Mouse (Mus musculus): ENCODE measurements around the gene Kif2c. TPM values are rescaled to one million over a fixed set of nuclear protein-coding genes. Genes with fewer than 3 reads are reported as not detected.

Kif2c gene
- polyA plus RNA-seq, 1 experiment from 2014 or later = 108 TPM

GRCm38 (mm10) chr4:117149291-117150211 lies 32.9 kb downstream of the Kif2c start:
- H3K4me3 ChIP-seq (replicated peaks) = no peak overlapping the region
- WGBS = 74% methylated on average over 6 of the region's 6 CpGs
- peaks cover 9% of the 10 kb centered on the region; the same call in 1 of the 2 replicates for H3K4me1 ChIP-seq (replicated peaks)
- H3K9me3 ChIP-seq = no peaks in the 10 kb centered on the region
- H3K36me3 ChIP-seq = peaks cover 58% of the 10 kb centered on the region
- no peaks in the 10 kb centered on the region for H3K27me3 ChIP-seq
- H3K27ac ChIP-seq = peak overlapping the region; percentile 29; the same call in 1 of the 2 replicates
- H3K4me2 ChIP-seq = no peak overlapping the region
- no peak overlapping the region for H3K9ac ChIP-seq (replicated peaks)
- no peak for ATAC-seq (ENCODE audit: insufficient number of reproducible peaks, insufficient read depth, low FRiP score, low TSS enrichment, low read depth)

- Histone ChIP-seq H3K4me3 (replicated peaks) (no peak overlapping the region), H3K4me1 (replicated peaks) (peaks cover 3% of the 10 kb centered on the region; the same call in 1 of the 2 replicates), H3K9me3 (no peaks in the 10 kb centered on the region), H3K36me3 (peaks cover 51% of the 10 kb centered on the region), H3K27me3 (no peaks in the 10 kb centered on the region), H3K9ac (replicated peaks) (no peak overlapping the region), H3K4me2 (no peak overlapping the region), H3K27ac (peak overlapping the region; percentile 29)
- WGBS = 69% methylated on average over 24 of the region's 24 CpGs
- no peak for ATAC-seq (ENCODE audit: insufficient number of reproducible peaks, insufficient read depth, low FRiP score, low TSS enrichment, low read depth)
These were observed 33.6 kb downstream of the Kif2c start for GRCm38 (mm10) chr4:117148815-117149214.

- 84% methylated on average over 18 of the region's 18 CpGs for WGBS
- Histone ChIP-seq H3K27me3 (no peaks in the 10 kb centered on the region), H3K4me2 (no peak overlapping the region), H3K36me3 (peaks cover 44% of the 10 kb centered on the region), H3K4me1 (replicated peaks) (no peaks in the 10 kb centered on the region; the same call in 1 of the 2 replicates), H3K27ac (peak overlapping the region; percentile 29; the same call in 1 of the 2 replicates), H3K4me3 (replicated peaks) (no peak overlapping the region), H3K9me3 (no peaks in the 10 kb centered on the region), H3K9ac (replicated peaks) (0 out of 2 replicates have a peak overlapping the region, but pooled peaks have one; percentile 4)
- no peak for ATAC-seq (ENCODE audit: insufficient number of reproducible peaks, insufficient read depth, low FRiP score, low TSS enrichment, low read depth)
These were observed 34.3 kb downstream of the Kif2c start for GRCm38 (mm10) chr4:117148047-117148713.

- Histone ChIP-seq H3K9ac (replicated peaks) (no peak overlapping the region), H3K4me3 (replicated peaks) (no peak overlapping the region), H3K36me3 (peaks cover 26% of the 10 kb centered on the region), H3K27me3 (0 out of 2 replicates have a peak, but pooled peaks cover 4% of the 10 kb centered on the region), H3K9me3 (no peaks in the 10 kb centered on the region), H3K4me2 (no peak overlapping the region), H3K4me1 (replicated peaks) (no peaks in the 10 kb centered on the region), H3K27ac (no peak overlapping the region)
- 27% methylated on average over 15 of the region's 15 CpGs for WGBS
- no peak for ATAC-seq (ENCODE audit: insufficient number of reproducible peaks, insufficient read depth, low FRiP score, low TSS enrichment, low read depth)
These were observed 36.3 kb downstream of the Kif2c start for GRCm38 (mm10) chr4:117146176-117146575.

- Histone ChIP-seq H3K9me3 (no peaks in the 10 kb centered on the region), H3K27me3 (0 out of 2 replicates have a peak, but pooled peaks cover 4% of the 10 kb centered on the region), H3K9ac (replicated peaks) (no peak overlapping the region), H3K27ac (no peak overlapping the region), H3K4me2 (no peak overlapping the region), H3K4me3 (replicated peaks) (no peak overlapping the region), H3K4me1 (replicated peaks) (no peaks in the 10 kb centered on the region), H3K36me3 (peaks cover 17% of the 10 kb centered on the region)
- 92% methylated on average over 13 of the region's 13 CpGs for WGBS
- ATAC-seq (ENCODE audit: insufficient number of reproducible peaks, insufficient read depth, low FRiP score, low TSS enrichment, low read depth) = no peak
These were observed 37.2 kb downstream of the Kif2c start for GRCm38 (mm10) chr4:117145248-117145647.

- H3K9me3 ChIP-seq = no peaks in the 10 kb centered on the region
- H3K36me3 ChIP-seq = no peaks in the 10 kb centered on the region
- 59% methylated on average over 7 of the region's 7 CpGs for WGBS
- no peak overlapping the region for H3K27ac ChIP-seq
- H3K4me2 ChIP-seq = no peak overlapping the region
- 0 out of 2 replicates have a peak, but pooled peaks cover 4% of the 10 kb centered on the region for H3K27me3 ChIP-seq
- no peak for ATAC-seq (ENCODE audit: insufficient number of reproducible peaks, insufficient read depth, low FRiP score, low TSS enrichment, low read depth)
- H3K4me3 ChIP-seq (replicated peaks) = no peak overlapping the region
- H3K9ac ChIP-seq (replicated peaks) = no peak overlapping the region
- no peaks in the 10 kb centered on the region for H3K4me1 ChIP-seq (replicated peaks)
These were observed 39.4 kb downstream of the Kif2c start for GRCm38 (mm10) chr4:117143023-117143422.

- H3K4me1 ChIP-seq (replicated peaks) = no peaks in the 10 kb centered on the region
- no peaks in the 10 kb centered on the region for H3K9me3 ChIP-seq
- H3K36me3 ChIP-seq = no peaks in the 10 kb centered on the region
- no peak for ATAC-seq (ENCODE audit: insufficient number of reproducible peaks, insufficient read depth, low FRiP score, low TSS enrichment, low read depth)
- no peak overlapping the region for H3K9ac ChIP-seq (replicated peaks)
- H3K27ac ChIP-seq = no peak overlapping the region
- no peak overlapping the region for H3K4me2 ChIP-seq
- H3K4me3 ChIP-seq (replicated peaks) = no peak overlapping the region
- WGBS = 39% methylated on average over 4 of the region's 4 CpGs
- 0 out of 2 replicates have a peak, but pooled peaks cover 11% of the 10 kb centered on the region for H3K27me3 ChIP-seq
These were observed 41.8 kb downstream of the Kif2c start for GRCm38 (mm10) chr4:117140613-117141012.

GRCm38 (mm10) chr4:117139217-117139612 lies 43.2 kb downstream of the Kif2c start:
- no peak overlapping the region for H3K27ac ChIP-seq
- H3K9me3 ChIP-seq = no peaks in the 10 kb centered on the region
- WGBS = 3% methylated on average over 2 of the region's 2 CpGs
- H3K4me1 ChIP-seq (replicated peaks) = peaks cover 4% of the 10 kb centered on the region; the same call in 1 of the 2 replicates
- no peaks in the 10 kb centered on the region for H3K36me3 ChIP-seq
- no peak overlapping the region for H3K9ac ChIP-seq (replicated peaks)
- no peak overlapping the region for H3K4me2 ChIP-seq
- ATAC-seq (ENCODE audit: insufficient number of reproducible peaks, insufficient read depth, low FRiP score, low TSS enrichment, low read depth) = no peak
- no peak overlapping the region for H3K4me3 ChIP-seq (replicated peaks)
- 0 out of 2 replicates have a peak, but pooled peaks cover 12% of the 10 kb centered on the region for H3K27me3 ChIP-seq

- no peak overlapping the region for H3K4me3 ChIP-seq (replicated peaks)
- 68% methylated on average over 16 of the region's 17 CpGs for WGBS
These were observed 43.9 kb downstream of the Kif2c start for GRCm38 (mm10) chr4:117138295-117139216.

GRCm38 (mm10) chr4:117136034-117136433 lies 46.4 kb downstream of the Kif2c start:
- Histone ChIP-seq H3K4me2 (no peak overlapping the region), H3K27me3 (peaks cover 35% of the 10 kb centered on the region), H3K4me3 (replicated peaks) (no peak overlapping the region), H3K36me3 (no peaks in the 10 kb centered on the region), H3K27ac (no peak overlapping the region), H3K4me1 (replicated peaks) (peaks cover 19% of the 10 kb centered on the region), H3K9ac (replicated peaks) (no peak overlapping the region), H3K9me3 (no peaks in the 10 kb centered on the region)
- ATAC-seq (ENCODE audit: insufficient number of reproducible peaks, insufficient read depth, low FRiP score, low TSS enrichment, low read depth) = no peak
- 31% methylated on average over 8 of the region's 8 CpGs for WGBS

More at GRCm38 (mm10) chr4:117138295-117139216, 43.9 kb downstream of the Kif2c start:
- Histone ChIP-seq H3K27me3 (peaks cover 14% of the 10 kb centered on the region; the same call in 1 of the 2 replicates), H3K36me3 (no peaks in the 10 kb centered on the region), H3K9ac (replicated peaks) (no peak overlapping the region), H3K9me3 (no peaks in the 10 kb centered on the region), H3K4me1 (replicated peaks) (peaks cover 7% of the 10 kb centered on the region; the same call in 1 of the 2 replicates), H3K27ac (no peak overlapping the region), H3K4me2 (no peak overlapping the region)
- no peak for ATAC-seq (ENCODE audit: insufficient number of reproducible peaks, insufficient read depth, low FRiP score, low TSS enrichment, low read depth)
